Comparison of ENCODE assay signal across 24 mouse cellular contexts in genomic region chr19:36819199-36819598, GRCm38 (mm10). TPM values are rescaled to one million over a fixed set of nuclear protein-coding genes. Genes with fewer than 3 reads are reported as not detected.
DNase-seq lines count a peak whose midpoint lies in the region; ATAC-seq and TF ChIP-seq lines count a peak whose summit lies in the region.
"Had no signal": no experiment of that assay in that cellular context is flagged by ENCODE, and none has a peak within 500 bp of the region (broad histone marks: within the 10 kb centered on the region; RNA-seq: fewer than 3 reads in every experiment).

No protein-coding gene starts in this region.

- H3K4me2 ChIP-seq in heart, embryonic 12.5 days, result no peak overlapping the region
- no peak overlapping the region for H3K4me2 ChIP-seq in heart, embryonic 11.5 days
- no peak overlapping the region for H3K4me2 ChIP-seq in stomach, embryonic 15.5 days
- no peak overlapping the region for H3K4me2 ChIP-seq in stomach, postnatal 0 days (replicated peaks; ENCODE audit: low read depth)

- H3K9ac ChIP-seq in heart, embryonic 12.5 days, result no peak overlapping the region
- no peak overlapping the region for H3K9ac ChIP-seq in heart, embryonic 11.5 days (ENCODE audit: low read depth, low read length)
- H3K9ac ChIP-seq in stomach, embryonic 15.5 days, result no peak overlapping the region
- H3K9ac ChIP-seq in stomach, postnatal 0 days (ENCODE audit: low read length), result no peak overlapping the region
- H3K9ac ChIP-seq: midbrain, embryonic 15.5 days had no signal

- peak; percentile 14 to 27 for DNase-seq in heart, adult 18-20 months
- DNase-seq in heart, postnatal 10 days, result peak; percentile 15 to 20
- DNase-seq in stomach, postnatal 0 days (ENCODE audit: low spot score), result no peak
- DNase-seq in right cerebral cortex, postnatal 25 days, result no peak
- DNase-seq: adrenal gland, adult 8-10 months; cerebellum, adult 2 months; cerebellum, postnatal 14 days; gastrocnemius, postnatal 25 days; kidney, adult 11 months; kidney, postnatal 14 days; layer of hippocampus, adult 9-11 months; liver, embryonic 13.5 days; spleen, adult 18-20 months had no signal

- intact Hi-C loops in heart, postnatal 10 days (cut with DNase I), result loop anchor here (2.0 to 5.0 kb wide), 2 partner anchors 14 to 33 kb away; no protein-coding TSS in a partner anchor

- no peak for TF ChIP-seq EP300 in stomach, postnatal 0 days (optimal IDR thresholded peaks at IDR 0.05)

- no peak overlapping the region for H3K4me3 ChIP-seq in heart, embryonic 12.5 days
- H3K4me3 ChIP-seq in heart, embryonic 11.5 days (ENCODE audit: low read depth, low read length), result no peak overlapping the region
- H3K4me3 ChIP-seq in stomach, embryonic 15.5 days (replicated peaks), result no peak overlapping the region
- no peak overlapping the region for H3K4me3 ChIP-seq in stomach, postnatal 0 days (ENCODE audit: low read depth, low read length)

- H3K9me3 ChIP-seq in heart, embryonic 12.5 days (replicated peaks), result no peaks in the 10 kb centered on the region
- H3K9me3 ChIP-seq in heart, embryonic 11.5 days (replicated peaks; ENCODE audit: control insufficient read depth, low read length), result no peaks in the 10 kb centered on the region
- H3K9me3 ChIP-seq in stomach, embryonic 15.5 days, result no peaks in the 10 kb centered on the region
- H3K9me3 ChIP-seq in stomach, postnatal 0 days (ENCODE audit: control insufficient read depth, low read length), result no peaks in the 10 kb centered on the region
- H3K9me3 ChIP-seq: hindbrain, embryonic 10.5 days; hindbrain, embryonic 15.5 days; limb, embryonic 10.5 days; limb, embryonic 15.5 days; liver, embryonic 13.5 days; midbrain, embryonic 10.5 days; midbrain, embryonic 15.5 days had no signal

- no peak overlapping the region for H3K27ac ChIP-seq in heart, embryonic 12.5 days (ENCODE audit: poor library complexity, severe bottlenecking)
- H3K27ac ChIP-seq in heart, embryonic 11.5 days (ENCODE audit: low read depth, low read length), result no peak overlapping the region
- H3K27ac ChIP-seq in stomach, embryonic 15.5 days, result 0 out of 2 replicates have a peak overlapping the region, but pooled peaks have one; percentile 31
- no peak overlapping the region for H3K27ac ChIP-seq in stomach, postnatal 0 days (replicated peaks)
- H3K27ac ChIP-seq: limb, embryonic 15.5 days; liver, embryonic 13.5 days; midbrain, embryonic 15.5 days had no signal

- peaks cover 17% of the 10 kb centered on the region; the same call in 1 of the 2 replicates for H3K4me1 ChIP-seq in heart, embryonic 12.5 days (replicated peaks)
- H3K4me1 ChIP-seq in heart, embryonic 11.5 days (ENCODE audit: control insufficient read depth, insufficient read depth, low read length), result no peaks in the 10 kb centered on the region
- H3K4me1 ChIP-seq in stomach, embryonic 15.5 days, result 0 out of 2 replicates have a peak, but pooled peaks cover 7% of the 10 kb centered on the region
- no peaks in the 10 kb centered on the region for H3K4me1 ChIP-seq in stomach, postnatal 0 days (replicated peaks; ENCODE audit: control insufficient read depth, insufficient read depth)

- WGBS in heart, embryonic 12.5 days, result 76% methylated on average over 5 of the region's 6 CpGs
- 77% methylated on average over 6 of the region's 6 CpGs for WGBS in heart, embryonic 11.5 days (ENCODE audit: insufficient replicate concordance)
- 51% methylated on average over 6 of the region's 6 CpGs for WGBS in stomach, embryonic 15.5 days
- WGBS in stomach, postnatal 0 days, result 52% methylated on average over 6 of the region's 6 CpGs

- H3K27me3 ChIP-seq in heart, embryonic 12.5 days (replicated peaks), result no peaks in the 10 kb centered on the region
- no peaks in the 10 kb centered on the region for H3K27me3 ChIP-seq in heart, embryonic 11.5 days (ENCODE audit: control insufficient read depth, insufficient read depth, low read length)
- H3K27me3 ChIP-seq in stomach, embryonic 15.5 days (replicated peaks), result no peaks in the 10 kb centered on the region
- H3K27me3 ChIP-seq in stomach, postnatal 0 days (ENCODE audit: control insufficient read depth, insufficient read depth, low read length), result no peaks in the 10 kb centered on the region
- H3K27me3 ChIP-seq: hindbrain, embryonic 15.5 days; limb, embryonic 15.5 days; liver, embryonic 13.5 days; midbrain, embryonic 15.5 days had no signal

- ATAC-seq in heart, embryonic 12.5 days (ENCODE audit: insufficient number of reproducible peaks, low FRiP score), result no peak
- no peak for ATAC-seq in heart, embryonic 11.5 days (replicated peaks; ENCODE audit: insufficient number of reproducible peaks, low FRiP score, low TSS enrichment)
- no peak for ATAC-seq in stomach, embryonic 15.5 days (ENCODE audit: insufficient read depth, low FRiP score, low read depth)
- ATAC-seq in stomach, postnatal 0 days (ENCODE audit: low FRiP score, low TSS enrichment), result no peak
- ATAC-seq: forebrain, embryonic 16.5 days; inflammation-experienced regulatory T-cells, adult 6 months; midbrain, embryonic 15.5 days had no signal

- H3K36me3 ChIP-seq in heart, embryonic 12.5 days, result no peaks in the 10 kb centered on the region
- H3K36me3 ChIP-seq in heart, embryonic 11.5 days (ENCODE audit: control insufficient read depth, insufficient read depth, low read length), result no peaks in the 10 kb centered on the region
- no peaks in the 10 kb centered on the region for H3K36me3 ChIP-seq in stomach, embryonic 15.5 days
- H3K36me3 ChIP-seq in stomach, postnatal 0 days (ENCODE audit: control insufficient read depth, insufficient read depth, low read length), result no peaks in the 10 kb centered on the region
- H3K36me3 ChIP-seq: hindbrain, embryonic 10.5 days; hindbrain, embryonic 15.5 days; limb, embryonic 10.5 days; limb, embryonic 15.5 days; liver, embryonic 13.5 days; midbrain, embryonic 10.5 days; midbrain, embryonic 15.5 days had no signal

- TF ChIP-seq CTCF in stomach, postnatal 0 days (IDR thresholded peaks at IDR 0.05; ENCODE audit: low read depth), result no peak

RNA-seq across cellular contexts. Expression of gene Tnks2, which starts 14.8 kb away (rescaled TPM):
- total RNA-seq in heart, adult 18-20 months (2021), result 10 to 100 TPM; 71.9 to 80.4 TPM
- polyA plus RNA-seq in heart, embryonic 12.5 days (2016; fragmentation: Nextera tagmentation; extraction: Ambion mirVana), result 76.5 and 81.3 TPM in 2 replicates
- total RNA-seq in heart, postnatal 10 days (2021), result 100 to 1,000 TPM in 1 of 2 experiments, 10 to 100 TPM in 1; 97.2 to 108 TPM
- 60.5 and 64.3 TPM in 2 replicates for polyA plus RNA-seq in heart, embryonic 11.5 days (2014; fragmentation: Nextera tagmentation; extraction: Ambion mirVana)
- polyA plus RNA-seq in stomach, embryonic 15.5 days (2015; fragmentation: Nextera tagmentation; extraction: Ambion mirVana), result 41.4 and 46.2 TPM in 2 replicates
- polyA plus RNA-seq in stomach, postnatal 0 days (2015; fragmentation: Nextera tagmentation; extraction: Ambion mirVana), result 13.9 and 15.8 TPM in 2 replicates

Comparison
In these comparisons a context has a peak if more than half of its experiments do, and no peak if none do; other contexts are left out.
1. DNase-seq: peak in heart, adult 18-20 months (2 of 2) and heart, postnatal 10 days (2 of 2); none in stomach, postnatal 0 days (single experiment) and right cerebral cortex, postnatal 25 days (single experiment).